Mouse (Mus musculus) embryonic facial prominence, embryonic 12.5 days (tissue): Measurements from ENCODE around the gene Ftsj3. TPM values are rescaled to one million over a fixed set of nuclear protein-coding genes. Genes with fewer than 3 reads are reported as not detected.

Source experiments
- polyA plus RNA-seq: library from polyadenylated mRNA; unstranded; fragments of >200 nt; fragmentation: Nextera tagmentation; extraction: Ambion mirVana; gene quantifications from 2 replicates; pipeline ENCODE4 v1.2.1, GENCODE M21; 2016

The Ftsj3 gene
- polyA plus RNA-seq, 1 experiment from 2014 or later: 67.0 TPM

Other genes with a start within 250 kb of the Ftsj3 start
- gene Kcnh6, start 248.0 kb downstream of the Ftsj3 start, polyA plus RNA-seq: 1.3 and 3.4 TPM in 2 replicates
- gene Dcaf7, start 219.2 kb downstream of the Ftsj3 start, polyA plus RNA-seq: 90.6 and 93.4 TPM in 2 replicates
- 10.8 and 11.1 TPM in 2 replicates for gene Taco1, start 190.0 kb downstream of the Ftsj3 start, polyA plus RNA-seq
- 31.8 and 33.8 TPM in 2 replicates for gene Map3k3, start 171.5 kb downstream of the Ftsj3 start, polyA plus RNA-seq
- gene Gm10840, start 95.2 kb downstream of the Ftsj3 start, polyA plus RNA-seq: not detected in 2 replicates
- gene Limd2, start 95.2 kb downstream of the Ftsj3 start, polyA plus RNA-seq: 467 and 469 TPM in 2 replicates
- gene Strada, start 53.9 kb downstream of the Ftsj3 start, polyA plus RNA-seq: 34.8 and 35.4 TPM in 2 replicates
- 79.4 and 81.7 TPM in 2 replicates for gene Ccdc47, start 39.7 kb downstream of the Ftsj3 start, polyA plus RNA-seq
- 103 and 104 TPM in 2 replicates for gene Ddx42, start 39.2 kb downstream of the Ftsj3 start, polyA plus RNA-seq
- gene Psmc5, start 75 bp upstream of the Ftsj3 start, polyA plus RNA-seq: 315 and 316 TPM in 2 replicates
- gene Smarcd2, start 16.9 kb upstream of the Ftsj3 start, polyA plus RNA-seq: 71.5 and 75.1 TPM in 2 replicates
- gene Tcam1, start 20.6 kb upstream of the Ftsj3 start, polyA plus RNA-seq: 0.24 and 0.47 TPM in 2 replicates
- not detected in 2 replicates for gene Gh, start 45.8 kb upstream of the Ftsj3 start, polyA plus RNA-seq
- 1.5 and 1.7 TPM in 2 replicates for gene Cd79b, start 58.7 kb upstream of the Ftsj3 start, polyA plus RNA-seq
- gene Scn4a, start 97.2 kb upstream of the Ftsj3 start, polyA plus RNA-seq: 0.05 and 0.09 TPM in 2 replicates
- gene Prr29, start 109.4 kb upstream of the Ftsj3 start, polyA plus RNA-seq: not detected in 2 replicates
- 23.9 and 29.8 TPM in 2 replicates for gene Icam2, start 132.0 kb upstream of the Ftsj3 start, polyA plus RNA-seq
- 6.4 and 8.1 TPM in 2 replicates for gene Ern1, start 231.8 kb upstream of the Ftsj3 start, polyA plus RNA-seq